Mouse (Mus musculus): ENCODE measurements around the gene Tm4sf20. TPM values are rescaled to one million over a fixed set of nuclear protein-coding genes. Genes with fewer than 3 reads are reported as not detected.

The Tm4sf20 gene
- total RNA-seq (2023; ENCODE audit: inconsistent age): not detected in 4 replicates

DNA sequence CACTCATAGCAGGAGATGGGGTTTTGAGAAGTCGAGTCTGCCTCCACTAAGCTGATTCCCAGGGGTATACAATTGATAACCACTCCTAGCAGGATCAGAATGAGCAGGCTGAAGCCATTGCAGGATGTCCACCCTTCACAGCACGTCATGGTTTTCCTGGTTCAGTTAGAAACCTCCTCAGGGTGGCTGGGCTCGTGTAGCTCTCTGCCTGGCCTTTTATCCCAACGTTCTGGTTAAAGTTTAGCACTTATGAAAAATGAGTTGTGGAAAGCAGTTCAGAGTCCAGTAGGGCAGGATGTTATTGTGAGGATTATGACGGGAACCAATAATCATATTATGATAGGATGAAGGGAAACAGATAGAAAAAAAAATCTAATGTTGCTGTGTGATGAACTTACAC lies at the start of gene Tm4sf20:
Tm4sf20 (minus strand) TSS at position 193 of the 400 bp plus-strand sequence.

DNA sequence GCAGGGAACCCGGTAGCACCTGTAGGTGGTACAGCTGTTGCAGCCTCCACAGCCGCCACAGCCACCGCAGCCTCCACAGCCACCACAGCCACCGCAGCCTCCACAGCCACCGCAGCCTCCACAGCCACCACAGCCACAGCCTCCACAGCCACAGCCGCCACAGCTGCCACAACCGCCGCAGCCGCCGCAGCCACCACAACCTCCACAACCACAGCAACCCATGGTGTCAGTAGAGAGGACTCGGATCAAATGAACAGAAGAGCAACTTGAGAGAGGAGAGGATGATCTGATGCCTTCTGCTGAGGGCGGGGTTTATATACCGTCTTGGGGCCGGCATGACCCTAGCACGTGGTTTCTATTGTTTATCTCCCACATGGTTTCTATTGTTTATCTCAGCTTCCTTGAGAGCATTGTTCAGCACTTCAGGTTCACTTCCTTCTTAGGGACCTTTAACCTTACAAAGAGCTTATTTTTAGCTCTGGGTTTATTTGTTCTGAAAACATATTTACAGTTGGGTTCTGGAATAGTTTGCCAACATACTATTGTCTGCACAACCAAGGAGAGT lies 2.8 kb upstream of the Tm4sf20 start, which contains the start of gene Gm47791:
Gm47791 (minus strand) TSS at position 222 of the 565 bp plus-strand sequence.

DNA sequence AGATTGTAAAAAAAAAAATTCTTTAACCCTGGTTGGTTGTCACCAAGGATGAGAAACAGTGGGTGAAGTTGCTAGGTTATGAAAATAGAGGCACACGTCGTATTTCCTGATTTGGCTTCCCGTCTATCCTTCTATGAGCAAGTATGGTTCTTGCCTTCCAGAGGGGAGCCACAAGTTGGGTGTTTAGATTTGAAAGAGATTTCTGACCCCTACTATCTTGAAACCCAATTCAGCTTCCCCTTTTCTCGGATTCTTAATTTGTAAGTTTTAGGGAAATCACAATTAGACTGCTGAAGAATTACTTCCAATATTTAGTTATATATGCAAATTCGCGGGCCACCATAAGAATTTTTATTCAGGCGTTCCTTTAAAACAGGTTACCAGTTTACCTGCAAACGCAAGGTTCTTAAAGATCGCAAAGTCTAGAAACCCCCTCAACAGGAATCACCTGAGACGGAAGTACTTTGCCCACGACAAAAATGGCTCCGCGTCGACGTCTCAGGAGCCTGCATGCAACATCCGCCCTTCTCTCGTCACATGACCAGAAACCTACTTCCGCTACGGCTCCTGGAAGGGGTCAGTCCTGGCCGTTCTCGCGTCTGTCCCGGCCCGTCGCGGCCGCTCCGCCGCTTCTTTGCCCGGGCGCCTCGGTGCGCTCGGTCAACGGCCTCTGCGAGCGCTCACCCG lies 43.8 kb downstream of the Tm4sf20 start, which contains the start of gene Mff:
Mff (plus strand) TSS at position 552 of the 687 bp plus-strand sequence.

Other genes starting within 250 kb of the Tm4sf20 start
- not detected in 4 replicates for gene Col4a4, start 181.6 kb downstream of the Tm4sf20 start, total RNA-seq (2023; ENCODE audit: inconsistent age)
- not detected in 4 replicates for gene Col4a3, start 181.5 kb downstream of the Tm4sf20 start, total RNA-seq (2023; ENCODE audit: inconsistent age)
- 90.3 to 120 TPM (median 113 TPM) in 4 replicates for gene Mff, start 43.6 kb downstream of the Tm4sf20 start, total RNA-seq (2023; ENCODE audit: inconsistent age)
- gene Gm47791, start 2.8 kb upstream of the Tm4sf20 start, total RNA-seq (2023; ENCODE audit: inconsistent age): not detected in 4 replicates
- gene Agfg1, start 71.0 kb upstream of the Tm4sf20 start, total RNA-seq (2023; ENCODE audit: inconsistent age): 55.5 to 56.8 TPM (median 56.2 TPM) in 4 replicates
- gene A030005L19Rik, start 144.9 kb upstream of the Tm4sf20 start, total RNA-seq (2023; ENCODE audit: inconsistent age): 1.6 to 2.7 TPM (median 1.8 TPM) in 3 of 4 replicates, not detected in the other
- gene A030014E15Rik, start 156.5 kb upstream of the Tm4sf20 start, total RNA-seq (2023; ENCODE audit: inconsistent age): not detected in 4 replicates
- gene Gm6217, start 162.9 kb upstream of the Tm4sf20 start, total RNA-seq (2023; ENCODE audit: inconsistent age): not detected in 4 replicates
- gene A030003K21Rik, start 174.9 kb upstream of the Tm4sf20 start, total RNA-seq (2023; ENCODE audit: inconsistent age): not detected in 4 replicates
- not detected in 4 replicates for gene Gm7544, start 187.6 kb upstream of the Tm4sf20 start, total RNA-seq (2023; ENCODE audit: inconsistent age)
- gene Gm47955, start 191.8 kb upstream of the Tm4sf20 start, total RNA-seq (2023; ENCODE audit: inconsistent age): not detected in 4 replicates
- gene Gm47959, start 232.1 kb upstream of the Tm4sf20 start, total RNA-seq (2023; ENCODE audit: inconsistent age): not detected in 4 replicates

Measured in B cell, adult (primary cell).